Mouse (Mus musculus): ENCODE results near the gene Col6a6.
"Not testable (repeated sequence)": the region's sequence is repeated elsewhere in the genome, so short reads cannot be mapped to it uniquely, and the experiment has no call there.

Col6a6 gene

GRCm38 (mm10) chr9:105827791-105828385 is at the start of gene Col6a6:
TSS of gene Col6a6 (minus strand) at chr9:105828160.
- no peak for DNase-seq (ENCODE audit: extremely low spot score, low read depth, low spot score)

- DNase-seq (ENCODE audit: extremely low spot score, low read depth, low spot score): no peak
These were observed 48.2 kb upstream of the Col6a6 start for GRCm38 (mm10) chr9:105876124-105876523.

DNA sequence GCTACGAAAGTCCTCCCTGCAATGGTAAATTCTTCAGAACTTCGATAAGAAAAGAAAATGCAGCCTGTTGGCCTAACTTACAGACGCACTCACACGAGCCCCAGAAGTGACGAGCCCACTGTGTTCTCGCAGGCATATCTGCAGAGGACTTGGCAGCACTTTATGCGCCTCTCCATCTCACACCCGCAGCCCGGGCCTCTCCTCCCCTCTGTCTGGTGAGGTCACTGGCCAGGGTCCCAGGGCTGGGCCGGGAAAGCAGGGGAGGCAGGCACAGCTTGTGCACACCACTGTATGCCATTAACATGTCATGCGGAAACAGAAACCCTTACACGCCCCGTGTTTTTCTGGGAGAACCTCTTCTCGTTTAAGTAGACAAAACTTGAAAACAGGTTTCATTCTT is 43.7 kb upstream of the Col6a6 start:
- DNase-seq (ENCODE audit: extremely low spot score, low read depth, low spot score): no peak

DNA sequence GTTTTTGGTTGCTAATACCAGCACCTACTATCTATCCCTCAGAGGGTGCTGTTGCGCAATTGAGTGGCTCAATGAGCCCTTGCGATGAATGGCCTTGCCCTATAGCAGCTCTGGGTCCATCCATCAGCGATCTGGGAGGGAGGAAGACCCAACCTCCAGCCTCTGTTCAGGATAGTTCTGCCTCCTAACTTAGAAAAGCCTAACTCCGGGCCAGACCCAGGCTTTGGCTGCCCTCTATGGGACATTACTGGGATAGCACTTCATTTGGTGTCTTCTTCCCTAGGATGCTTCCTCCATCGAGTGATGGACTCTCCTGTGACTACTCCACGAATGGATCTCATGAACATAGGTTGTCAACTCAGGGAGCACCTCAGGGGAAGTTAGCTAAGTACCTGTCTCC is 29.8 kb upstream of the Col6a6 start:
- DNase-seq (ENCODE audit: extremely low spot score, low read depth, low spot score): no peak

DNA sequence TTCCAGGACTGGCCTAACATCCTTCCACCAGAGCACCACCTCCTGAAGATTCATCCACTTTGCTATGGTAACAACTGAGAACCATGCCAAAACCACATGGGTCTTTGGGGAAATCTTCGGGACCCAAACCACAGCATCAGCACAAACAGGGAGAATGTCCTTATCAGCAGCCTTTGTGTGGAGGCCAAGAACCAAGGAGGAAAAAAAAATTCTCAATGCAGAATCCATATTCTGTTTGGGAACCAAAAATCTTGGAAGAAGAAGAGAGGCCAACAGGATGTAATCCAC is 24.8 kb upstream of the Col6a6 start:
- DNase-seq (ENCODE audit: extremely low spot score, low read depth, low spot score): no peak

DNA sequence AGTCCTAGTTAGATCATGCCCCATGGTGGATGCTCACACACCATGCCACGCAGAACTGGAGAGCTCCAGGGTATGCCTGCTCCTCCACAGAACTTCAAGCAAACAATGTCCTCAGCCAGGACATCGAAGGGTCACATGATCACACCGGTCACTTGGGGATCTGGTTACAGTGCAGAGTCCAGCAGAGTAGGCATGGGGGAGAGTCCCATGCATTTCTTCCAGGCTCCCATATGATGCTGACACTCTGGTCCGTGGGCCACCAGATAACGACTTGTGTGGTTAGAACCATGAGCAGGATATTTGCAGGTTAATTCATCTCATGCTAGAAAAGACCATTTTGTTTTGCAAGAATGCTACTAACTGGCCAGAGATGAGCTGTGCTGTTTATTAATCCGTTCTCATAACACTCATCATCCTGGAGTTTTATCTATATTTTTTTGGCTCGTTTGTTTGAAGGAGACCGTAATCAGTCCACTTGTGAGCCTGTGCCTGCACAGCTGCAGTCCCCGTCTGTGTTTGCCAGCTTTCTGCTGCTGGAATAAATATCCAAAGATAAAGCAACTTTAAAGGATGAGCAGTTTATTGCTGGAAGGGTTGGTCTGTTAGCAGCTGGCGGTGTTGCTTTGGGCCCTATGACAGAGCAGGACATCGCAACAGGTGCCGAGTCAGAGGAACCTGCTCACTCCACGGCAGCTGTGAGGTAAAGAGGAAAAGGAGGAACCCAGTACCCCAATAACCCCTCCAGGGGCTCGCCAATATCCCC is 24.2 kb upstream of the Col6a6 start:
- DNase-seq (ENCODE audit: extremely low spot score, low read depth, low spot score): no peak

DNA sequence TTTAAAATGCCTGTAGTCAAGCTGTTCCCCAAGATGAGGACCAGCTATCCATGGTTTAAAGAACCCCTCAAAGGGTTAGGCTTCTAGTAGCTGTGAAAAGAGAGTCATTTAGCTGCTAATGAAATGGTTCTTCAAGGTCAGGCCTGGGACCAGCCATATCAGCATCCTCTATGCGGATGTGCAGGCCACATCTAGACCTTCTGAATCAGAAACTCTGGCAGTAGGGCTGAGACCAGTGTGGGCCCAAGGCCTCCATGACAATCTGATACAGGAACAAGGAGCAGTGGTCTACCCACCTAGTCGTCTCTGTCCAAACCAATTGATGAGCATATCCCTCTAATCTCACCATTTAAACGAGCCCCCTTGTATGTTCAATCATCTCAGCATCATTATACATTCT is 23.1 kb upstream of the Col6a6 start:
- DNase-seq (ENCODE audit: extremely low spot score, low read depth, low spot score): no peak

DNA sequence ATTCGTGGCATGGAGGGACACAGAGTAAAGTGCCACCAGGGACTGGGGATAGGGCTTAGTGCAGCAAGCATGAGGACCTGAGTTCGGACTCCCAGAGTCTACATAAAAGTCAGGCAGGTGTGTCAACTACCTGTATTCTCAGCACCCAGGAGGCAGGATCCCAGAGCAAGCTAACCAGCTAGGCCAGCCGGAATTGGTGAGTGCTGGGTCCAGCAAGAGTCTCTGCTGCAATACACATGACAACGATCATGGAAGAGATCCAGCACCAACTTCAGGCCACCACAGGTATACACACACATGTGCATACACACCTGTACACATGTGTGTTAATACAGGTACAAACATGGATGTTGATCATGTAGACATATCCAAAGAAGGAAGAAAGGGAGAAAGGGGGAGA is 20.4 kb upstream of the Col6a6 start:
- no peak for DNase-seq (ENCODE audit: extremely low spot score, low read depth, low spot score)

- no peak for DNase-seq (ENCODE audit: extremely low spot score, low read depth, low spot score)
These were observed 19.3 kb upstream of the Col6a6 start for GRCm38 (mm10) chr9:105847261-105847660.

- DNase-seq (ENCODE audit: extremely low spot score, low read depth, low spot score): not testable (repeated sequence)
These were observed 13.4 kb upstream of the Col6a6 start for GRCm38 (mm10) chr9:105841386-105841785.

- DNase-seq (ENCODE audit: extremely low spot score, low read depth, low spot score): no peak
These were observed 11.2 kb upstream of the Col6a6 start for GRCm38 (mm10) chr9:105839147-105839515.

GRCm38 (mm10) chr9:105838396-105839146 is 10.6 kb upstream of the Col6a6 start:
- DNase-seq (ENCODE audit: extremely low spot score, low read depth, low spot score): no peak

GRCm38 (mm10) chr9:105835587-105835986 is 7.6 kb upstream of the Col6a6 start:
- DNase-seq (ENCODE audit: extremely low spot score, low read depth, low spot score): no peak

DNA sequence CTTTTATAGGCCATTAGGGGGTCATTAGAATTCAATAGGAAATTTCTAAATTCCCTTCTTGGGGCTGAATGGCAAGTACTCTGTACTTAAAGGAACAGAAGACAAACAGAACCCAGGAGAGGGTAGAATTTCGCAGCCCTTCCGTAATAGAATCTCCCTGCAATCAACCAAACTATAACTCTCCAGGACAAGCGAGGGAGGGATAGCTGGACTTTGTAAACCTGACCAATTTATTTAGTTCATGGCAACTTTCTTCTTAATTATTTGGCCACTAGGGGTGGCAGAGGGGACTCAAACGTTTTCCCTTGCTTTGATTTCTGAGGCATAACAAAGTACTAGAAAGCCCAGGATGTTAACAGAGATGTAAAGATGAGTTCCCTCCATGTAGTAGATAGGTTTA is 6.8 kb upstream of the Col6a6 start:
- DNase-seq (ENCODE audit: extremely low spot score, low read depth, low spot score): no peak

GRCm38 (mm10) chr9:105831291-105831690 is 3.3 kb upstream of the Col6a6 start:
- no peak for DNase-seq (ENCODE audit: extremely low spot score, low read depth, low spot score)

DNA sequence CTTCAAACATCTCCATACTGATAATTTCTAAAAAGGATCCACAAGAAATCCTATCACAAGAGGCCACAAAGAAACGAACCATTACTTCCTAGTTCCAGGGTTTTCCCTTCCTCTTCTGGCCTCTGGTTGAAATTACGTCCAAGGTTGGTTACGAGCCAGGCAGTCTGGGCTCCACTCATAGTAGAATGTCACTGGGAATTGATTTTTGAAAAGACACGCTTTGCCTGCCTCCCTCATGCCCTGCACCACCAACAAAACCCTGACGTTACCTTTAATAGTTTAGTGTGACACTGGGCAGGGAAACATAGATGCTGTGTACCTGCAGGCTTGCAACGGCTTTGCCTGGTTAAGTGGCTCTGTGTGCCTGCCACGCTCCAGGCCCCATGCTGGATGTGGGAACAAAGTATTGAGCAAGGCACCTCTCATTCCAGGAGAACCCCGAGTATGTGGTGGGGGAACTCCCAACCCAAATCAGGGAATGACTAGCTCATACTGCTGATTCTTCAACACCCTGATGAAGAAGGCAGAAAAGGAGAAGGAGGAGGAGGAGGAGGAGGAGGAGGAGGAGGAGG is 798 bp downstream of the Col6a6 start:
- DNase-seq (ENCODE audit: extremely low spot score, low read depth, low spot score): no peak

DNA sequence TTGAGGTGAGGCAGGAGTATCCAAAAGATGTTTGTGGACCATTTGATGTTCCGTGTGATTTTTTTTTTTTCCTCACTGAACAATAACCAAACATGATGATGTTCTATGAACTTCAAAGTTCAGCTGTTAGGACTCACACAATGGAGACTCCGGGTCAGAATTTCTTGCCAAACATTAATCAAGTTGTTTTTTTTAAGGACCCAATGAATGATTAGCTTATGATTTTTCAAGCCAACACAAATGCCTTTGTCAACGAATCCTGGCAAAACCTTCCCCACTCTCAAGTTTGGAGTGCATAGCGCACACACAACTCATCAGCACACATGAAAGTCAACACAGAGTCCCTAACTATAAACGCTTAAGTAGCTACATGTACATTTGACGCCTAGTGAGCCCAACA is 7.2 kb downstream of the Col6a6 start:
- no peak for DNase-seq (ENCODE audit: extremely low spot score, low read depth, low spot score)

GRCm38 (mm10) chr9:105819155-105819709 is 8.7 kb downstream of the Col6a6 start:
- no peak for DNase-seq (ENCODE audit: extremely low spot score, low read depth, low spot score)

- DNase-seq (ENCODE audit: extremely low spot score, low read depth, low spot score): no peak
These were observed 13.5 kb downstream of the Col6a6 start for GRCm38 (mm10) chr9:105814436-105814835.

- DNase-seq (ENCODE audit: extremely low spot score, low read depth, low spot score): no peak
These were observed 16.5 kb downstream of the Col6a6 start for GRCm38 (mm10) chr9:105811458-105811857.

GRCm38 (mm10) chr9:105808920-105809505 is 18.9 kb downstream of the Col6a6 start:
- DNase-seq (ENCODE audit: extremely low spot score, low read depth, low spot score): no peak

Data from hindlimb bud, embryonic 11.5 days (tissue).